Mouse (Mus musculus): ENCODE measurements at regions not wholly inside any gene's neighbourhood (a gene's known extent, or its start where the extent isn't known, plus 50 kb on each side); places are given as distances from the start of the nearest gene placed in this dataset.

GRCm38 (mm10) chr12:57890783-57891478 is 320.6 kb upstream of the Sstr1 start:
- TF ChIP-seq NELFE (IDR thresholded peaks at IDR 0.05; ENCODE audit: low read depth, low read length) (no peak), CTCF (conservative IDR thresholded peaks at IDR 0.05 in 1 of 2, IDR thresholded peaks at IDR 0.05 in 1 of 2; ENCODE audit: low read depth in 2 of 2, low read length in 2 of 2) (no peak), SIN3A (IDR thresholded peaks at IDR 0.05; ENCODE audit: low read length) (no peak), SMC3 (IDR thresholded peaks at IDR 0.05; ENCODE audit: low read depth, low read length) (no peak), UBTF (IDR thresholded peaks at IDR 0.05; ENCODE audit: low read depth, low read length) (no peak), TCF12 (IDR thresholded peaks at IDR 0.05; ENCODE audit: low read depth, low read length) (no peak), ETS1 (conservative IDR thresholded peaks at IDR 0.05; ENCODE audit: low read depth, low read length) (no peak)
